Mouse (Mus musculus) MEL (cell line): ENCODE data around the gene Gen1.

ENCODE experiments used
- CHD1 ChIP-seq: IDR thresholded peaks from 2 replicates; pipeline ENCODE4 v1.6.1; 2012; ENCODE audit warnings: low read depth, mild to moderate bottlenecking, inconsistent platforms, low read length, improper control_type of control experiment
- CTCF ChIP-seq, 3 experiments: IDR thresholded peaks in 2 of 3; conservative IDR thresholded peaks in 1 of 3; 2 replicates each; pipeline ENCODE4 v1.5.1; 2011 to 2012; ENCODE audit warnings: low read length in 3 of 3, low read depth in 2 of 3, mild to moderate bottlenecking in 2 of 3, improper control_type of control experiment in 1 of 3, inconsistent platforms in 1 of 3, mixed read lengths in 1 of 3, moderate library complexity in 1 of 3; ENCODE audit not compliant: control insufficient read depth in 1 of 3, insufficient read depth in 1 of 3, poor library complexity in 1 of 3, severe bottlenecking in 1 of 3
- ELF1 ChIP-seq: IDR thresholded peaks from 2 replicates; pipeline ENCODE4 v1.6.1; 2014; ENCODE audit warnings: low read depth, mild to moderate bottlenecking, inconsistent platforms, low read length, improper control_type of control experiment, moderate library complexity
- EP300 ChIP-seq, 2 experiments: IDR thresholded peaks; 2 replicates each; pipeline ENCODE4 v1.6.1; 2011; ENCODE audit warnings: improper control_type of control experiment in 2 of 2, low read length in 2 of 2, low read depth in 1 of 2, mild to moderate bottlenecking in 1 of 2
- GATA1 ChIP-seq: IDR thresholded peaks from 2 replicates; pipeline ENCODE4 v1.6.1; 2011; ENCODE audit warnings: low read depth, low read length, improper control_type of control experiment
- MAX ChIP-seq: IDR thresholded peaks from 2 replicates; pipeline ENCODE4 v1.6.1; 2011; ENCODE audit warnings: low read length, improper control_type of control experiment
- NELFE ChIP-seq: IDR thresholded peaks from 2 replicates; pipeline ENCODE4 v1.6.1; 2011; ENCODE audit warnings: low read depth, low read length, improper control_type of control experiment
- POLR2A ChIP-seq, 2 experiments: IDR thresholded peaks; 2 replicates each; pipeline ENCODE4 v1.6.1; 2011 to 2012; ENCODE audit warnings: low read length in 2 of 2, mild to moderate bottlenecking in 2 of 2, control low read depth in 1 of 2, improper control_type of control experiment in 1 of 2, low read depth in 1 of 2, moderate library complexity in 1 of 2; ENCODE audit not compliant: control insufficient read depth in 1 of 2, insufficient read depth in 1 of 2, poor library complexity in 1 of 2
- ZNF384 ChIP-seq: IDR thresholded peaks from 2 replicates; pipeline ENCODE4 v1.6.1; 2012; ENCODE audit warnings: low read depth, mild to moderate bottlenecking, inconsistent platforms, low read length, improper control_type of control experiment

DNA sequence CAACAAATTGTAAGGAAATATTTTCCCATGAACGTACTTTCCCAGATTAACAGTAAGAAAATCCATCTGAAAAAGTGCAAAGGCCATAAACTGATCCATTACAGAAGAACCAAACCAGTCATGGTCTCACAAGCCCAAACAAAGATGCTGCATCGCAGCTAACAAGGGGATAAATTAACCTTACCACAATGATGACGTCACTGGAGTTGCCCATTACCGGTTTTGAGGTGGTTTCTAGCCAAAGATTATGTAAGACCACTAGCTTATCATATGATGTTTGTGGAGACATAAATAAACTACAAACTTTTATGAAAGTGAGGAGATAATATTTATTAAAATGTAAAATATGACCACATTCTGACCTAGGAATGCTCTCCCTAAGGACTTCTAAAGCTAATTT lies 59.3 kb downstream of the Gen1 start:
- no peak for TF ChIP-seq GATA1
- TF ChIP-seq NELFE, result no peak
- no peak for TF ChIP-seq POLR2A (IDR thresholded peaks at IDR 0.05; ENCODE audit: control insufficient read depth in 1 of 2, insufficient read depth in 1 of 2, low read depth in 1 of 2, low read length in 2 of 2, poor library complexity in 1 of 2)
- no peak for TF ChIP-seq ELF1
- no peak for TF ChIP-seq ZNF384
- no peak for TF ChIP-seq CTCF (IDR thresholded peaks at IDR 0.05 in 2 of 3, conservative IDR thresholded peaks at IDR 0.05 in 1 of 3; ENCODE audit: control insufficient read depth in 1 of 3, insufficient read depth in 1 of 3, low read depth in 2 of 3, low read length in 3 of 3, poor library complexity in 1 of 3, severe bottlenecking in 1 of 3)
- TF ChIP-seq EP300 (IDR thresholded peaks at IDR 0.05; ENCODE audit: low read depth in 1 of 2, low read length in 2 of 2), result no peak
- no peak for TF ChIP-seq CHD1
- no peak for TF ChIP-seq MAX
